Mouse (Mus musculus): ENCODE measurements around the gene 1700042G07Rik. TPM values are rescaled to one million over a fixed set of nuclear protein-coding genes. Genes with fewer than 3 reads are reported as not detected.
"Not testable (repeated sequence)": the region's sequence is repeated elsewhere in the genome, so short reads cannot be mapped to it uniquely, and the experiment has no call there.

1700042G07Rik gene
- total RNA-seq, 2 experiments from 2014 or later, result not detected

DNA sequence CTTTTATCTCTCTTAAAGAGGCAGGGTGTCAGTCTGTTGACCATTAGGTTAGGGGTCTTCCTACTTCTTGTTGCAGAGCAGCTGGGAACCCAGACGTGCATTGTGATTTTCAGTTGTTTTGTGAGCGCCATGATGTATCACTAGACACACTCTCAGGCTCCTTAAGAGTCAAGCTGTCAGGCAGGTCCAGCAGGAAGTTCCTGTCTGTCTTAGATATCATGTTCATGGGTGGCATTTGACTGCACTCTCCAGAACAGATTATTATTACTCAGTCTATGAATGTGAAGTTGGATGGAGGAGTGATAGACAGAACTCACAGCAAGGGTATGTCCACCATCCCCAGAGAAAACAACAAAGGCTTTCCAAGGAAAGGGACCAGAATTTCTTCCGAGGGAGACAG, 31.2 kb downstream of the 1700042G07Rik start:
- no peak for DNase-seq (ENCODE audit: low spot score)

DNA sequence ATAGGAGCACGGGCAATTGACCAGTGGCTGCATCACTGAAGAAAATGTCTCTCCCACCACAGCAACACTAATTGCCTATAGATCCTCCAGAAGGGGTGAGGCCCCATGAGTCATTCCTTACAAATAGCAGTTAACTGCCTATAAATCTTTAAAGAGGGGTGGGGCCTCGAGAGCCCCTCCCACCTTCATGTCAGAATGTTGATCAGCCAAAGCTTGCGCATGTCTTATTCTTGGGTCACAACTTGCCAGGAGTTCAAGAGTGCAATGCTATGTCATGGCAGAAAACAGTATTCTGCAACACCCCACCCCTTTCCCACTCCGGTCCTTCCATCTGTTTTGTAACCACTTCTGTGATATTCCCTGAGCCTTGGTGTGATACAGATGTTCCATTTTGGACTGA, 33.4 kb downstream of the 1700042G07Rik start:
- no peak for DNase-seq (ENCODE audit: low spot score)

DNA sequence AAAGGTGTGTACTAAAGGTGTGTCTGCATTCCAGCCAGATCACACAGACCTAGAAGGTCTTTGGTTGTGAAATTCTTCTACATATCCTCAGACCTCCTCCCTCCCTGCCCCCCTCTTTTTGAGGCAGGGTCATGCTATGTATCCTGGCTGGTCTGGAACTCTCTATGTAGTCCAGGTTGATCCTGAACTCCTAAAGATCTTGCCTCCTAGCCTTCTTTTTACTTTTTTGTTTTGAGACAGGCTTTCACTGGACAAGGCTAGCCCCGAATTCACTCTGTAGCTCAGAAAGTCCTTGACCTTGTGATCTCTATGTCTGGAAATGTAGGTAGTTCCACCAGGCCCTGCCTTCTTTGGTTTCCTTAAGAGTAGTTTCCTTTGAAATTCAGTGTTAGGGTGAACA, 35.7 kb downstream of the 1700042G07Rik start:
- no peak for DNase-seq (ENCODE audit: low spot score)

DNA sequence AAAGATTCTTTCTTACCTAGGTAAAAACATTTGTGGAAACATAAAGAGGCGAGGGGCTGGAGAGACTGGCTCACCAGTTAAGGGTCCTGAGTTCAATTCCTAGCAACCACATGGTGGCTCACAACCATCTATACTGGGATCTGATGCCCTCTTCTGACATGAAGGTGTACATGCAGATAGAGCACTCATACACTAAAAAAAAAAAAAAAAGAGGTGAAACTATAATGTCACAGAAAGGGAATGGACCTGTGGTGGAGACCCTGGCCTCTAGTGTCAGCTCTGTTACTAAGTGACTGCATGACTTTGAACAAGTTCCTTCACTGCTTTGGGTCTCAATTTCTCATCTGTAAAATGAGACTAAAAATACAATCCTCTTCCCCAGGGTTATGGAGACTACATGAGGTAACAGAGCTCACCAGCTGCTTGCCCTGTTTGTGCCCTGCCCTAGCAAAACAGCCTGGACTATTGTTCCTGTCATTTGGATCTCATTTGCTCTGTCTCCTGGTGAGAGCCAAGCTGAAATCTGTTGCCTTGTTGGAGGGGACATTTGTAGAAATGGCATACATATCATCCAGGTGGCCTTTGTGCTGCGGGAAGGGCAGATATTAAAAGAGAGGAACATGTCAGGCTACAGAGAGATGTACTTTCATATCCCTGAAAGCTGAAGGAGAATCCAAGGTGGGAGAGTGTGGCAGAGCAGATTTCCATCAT, 42.9 kb downstream of the 1700042G07Rik start:
- no peak for DNase-seq (ENCODE audit: low spot score)

DNA sequence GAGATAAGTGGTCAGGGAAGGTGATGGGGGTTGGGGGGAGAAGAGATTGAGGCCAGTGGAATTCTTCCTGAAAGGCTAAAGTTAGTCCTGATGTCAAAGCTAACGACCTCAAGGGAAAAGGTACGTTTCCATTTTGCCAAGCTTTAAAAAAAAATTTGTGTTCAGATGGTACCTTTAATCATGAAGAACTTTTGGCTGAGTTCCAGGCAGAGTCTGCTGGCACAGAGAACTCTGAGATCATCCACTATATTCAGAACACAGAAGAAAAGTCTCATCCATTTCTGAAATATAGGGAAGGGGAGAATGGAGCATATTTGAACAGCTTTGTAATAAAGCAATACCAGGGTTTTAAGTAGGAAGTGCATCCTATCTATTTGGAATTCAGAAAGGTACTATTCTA, 43.9 kb downstream of the 1700042G07Rik start:
- DNase-seq (ENCODE audit: low spot score), result no peak

DNA sequence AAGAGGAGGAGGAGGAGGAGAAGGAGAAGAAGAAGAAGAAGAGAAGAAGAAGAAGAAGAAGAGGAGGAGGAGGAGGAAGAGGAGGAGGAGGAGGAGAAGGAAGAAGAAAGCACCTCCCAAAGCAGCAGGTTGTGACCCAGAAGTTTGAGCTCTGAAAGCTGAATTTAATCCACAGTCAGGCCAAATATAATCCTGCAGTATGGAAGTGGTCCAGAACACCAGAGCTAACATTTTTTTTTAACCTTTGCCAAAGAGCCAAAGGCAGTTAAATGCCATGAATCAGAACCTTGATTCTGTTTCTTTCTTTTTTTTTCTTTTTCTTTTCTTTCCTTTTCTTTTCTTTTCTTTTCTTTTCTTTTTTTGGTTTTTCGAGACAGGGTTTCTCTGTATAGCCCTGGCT, 44.5 kb downstream of the 1700042G07Rik start:
- not testable (repeated sequence) for DNase-seq (ENCODE audit: low spot score)

DNA sequence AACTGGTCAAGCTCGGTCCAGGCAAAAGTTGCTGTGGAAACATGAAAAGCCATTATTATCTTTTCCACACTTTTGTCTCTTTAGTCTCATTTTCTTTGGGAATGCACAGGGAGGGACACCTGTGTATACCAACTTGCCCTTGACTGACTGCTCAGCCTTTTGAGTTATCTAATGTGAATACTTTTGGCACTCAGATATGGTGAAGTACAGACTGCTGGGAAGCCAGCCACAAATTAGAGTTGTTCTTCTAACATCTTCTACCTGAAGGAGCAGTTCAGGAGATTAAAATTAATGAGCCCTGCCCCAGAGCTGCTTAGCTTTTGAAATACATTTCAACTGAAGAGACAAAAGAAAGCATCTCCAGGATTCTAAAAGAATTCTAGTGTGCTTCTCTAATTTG, 45.9 kb downstream of the 1700042G07Rik start:
- DNase-seq (ENCODE audit: low spot score), result no peak

DNA sequence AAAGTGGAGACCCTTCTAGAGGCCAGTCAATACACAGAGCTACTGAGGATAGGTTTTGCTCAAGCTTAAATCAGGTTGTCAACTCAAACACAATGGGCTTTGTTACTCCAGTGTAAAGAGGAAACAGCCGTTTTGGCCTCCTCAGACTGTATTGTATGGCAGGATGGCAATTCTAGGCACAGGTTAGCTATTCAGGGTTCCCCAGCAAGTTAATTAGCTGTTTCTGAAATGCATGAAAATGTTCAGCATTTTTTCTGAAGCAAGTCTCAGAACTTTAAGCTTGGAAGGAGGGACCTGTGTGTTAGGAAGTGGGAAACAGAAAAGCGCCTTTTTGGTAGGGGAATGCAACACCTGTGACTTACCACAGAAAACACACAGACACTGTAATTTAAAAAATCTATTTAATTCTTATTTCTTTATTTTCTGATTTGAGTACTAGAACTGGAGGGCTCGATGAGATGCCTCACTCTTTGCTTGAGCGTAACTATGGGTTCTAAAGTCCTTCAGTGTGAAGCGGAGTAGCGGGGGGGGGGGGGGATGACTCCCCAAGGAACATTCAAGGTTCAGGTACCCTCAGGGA, 47.0 kb downstream of the 1700042G07Rik start:
- no peak for DNase-seq (ENCODE audit: low spot score)

DNA sequence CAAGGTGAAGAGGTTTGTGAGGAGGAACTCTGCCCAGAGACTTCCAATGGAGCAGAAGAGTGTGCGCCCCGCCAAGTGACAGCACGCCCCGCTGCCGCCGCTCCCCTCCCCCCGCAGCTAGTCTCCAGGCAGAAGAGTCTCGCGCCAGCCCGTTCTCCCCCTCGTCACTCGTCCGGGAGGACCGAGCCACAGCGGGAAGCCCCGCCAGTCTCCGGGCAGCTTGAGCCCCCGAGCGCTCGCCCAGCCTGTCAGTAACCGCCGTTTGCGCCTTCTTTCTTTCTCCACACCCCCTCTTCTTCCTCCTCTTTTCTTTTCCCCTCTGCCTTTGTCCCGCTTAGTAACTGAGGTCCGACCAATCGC, 47.6 kb downstream of the 1700042G07Rik start:
- no peak for DNase-seq (ENCODE audit: low spot score)

DNA sequence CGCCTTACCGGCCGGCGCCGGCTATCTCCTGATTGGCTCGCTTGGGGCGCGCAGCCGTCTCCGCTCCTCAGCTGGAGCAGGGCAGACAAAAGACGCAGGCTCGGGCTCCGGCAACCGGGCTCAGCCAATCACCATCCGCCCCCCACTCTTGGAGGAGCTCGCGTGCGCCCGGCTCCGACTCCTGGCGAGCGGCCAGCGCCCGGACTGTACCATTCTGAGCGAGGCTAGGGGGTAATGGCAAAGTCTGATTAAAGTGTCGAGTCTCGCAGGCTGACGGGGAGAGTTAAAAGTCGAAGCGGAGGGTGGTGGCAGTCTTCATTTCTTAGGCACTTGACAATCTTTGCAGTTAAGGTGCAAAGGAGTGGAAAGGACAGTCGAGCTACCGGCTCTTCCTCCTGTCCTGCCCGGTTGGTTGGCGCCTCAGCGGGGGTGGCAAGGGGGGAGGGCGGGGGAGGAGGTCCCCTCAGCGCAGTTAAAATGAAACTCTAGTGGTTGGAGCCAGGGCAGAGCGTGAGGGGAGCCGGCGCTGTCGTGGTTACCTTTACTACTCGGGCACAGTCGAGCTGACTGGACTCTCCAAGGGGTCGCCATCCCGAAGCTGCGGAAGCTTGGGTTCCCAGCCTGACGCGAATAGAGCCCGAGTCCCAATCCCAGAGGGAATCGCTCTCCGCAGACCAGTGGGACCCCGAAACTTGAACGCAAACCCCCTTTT, 48.1 kb downstream of the 1700042G07Rik start, which contains the start of gene Pik3r3:
TSS of gene Pik3r3 (plus strand) at position 479 of the 712 bp plus-strand sequence.
- peak; percentile 98 for DNase-seq (ENCODE audit: low spot score)

DNA sequence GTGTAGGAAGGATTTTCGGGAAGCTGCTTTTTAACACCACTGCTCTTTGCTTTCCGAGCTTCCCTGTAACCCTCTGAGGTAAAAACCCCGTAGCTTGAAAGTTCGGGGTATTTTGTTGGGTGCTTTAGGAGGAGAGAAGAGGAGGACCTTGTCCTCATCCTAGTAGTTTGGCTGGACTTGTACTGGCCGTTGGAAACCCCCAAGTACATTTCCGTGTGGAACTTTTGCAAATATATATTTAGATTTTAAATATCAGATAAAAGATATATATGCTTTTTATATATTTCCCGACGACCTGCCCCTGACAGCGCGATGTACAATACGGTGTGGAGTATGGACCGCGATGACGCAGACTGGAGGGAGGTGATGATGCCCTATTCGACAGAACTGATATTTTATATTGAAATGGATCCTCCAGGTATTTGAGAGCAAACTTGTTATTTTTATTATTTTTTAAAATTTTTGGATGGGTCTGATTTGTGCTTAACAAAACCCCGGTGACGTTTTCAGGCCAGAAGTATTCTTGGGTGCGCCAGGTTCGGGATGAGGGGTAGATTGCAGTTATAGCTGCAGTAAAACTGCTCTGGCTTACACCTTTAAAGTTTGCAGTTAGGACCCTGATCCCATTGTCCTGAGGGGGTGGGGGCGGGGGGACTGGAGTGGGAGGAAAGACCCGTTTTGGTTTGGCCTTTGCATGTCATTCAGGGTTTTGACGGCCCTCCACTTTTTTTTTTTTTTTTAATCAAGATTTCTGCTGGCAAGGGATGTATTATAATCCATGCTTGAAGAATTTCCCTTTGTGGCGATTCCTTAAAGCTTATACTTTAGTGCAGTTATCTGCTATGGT, 49.0 kb downstream of the 1700042G07Rik start:
- DNase-seq (ENCODE audit: low spot score), result no peak

DNA sequence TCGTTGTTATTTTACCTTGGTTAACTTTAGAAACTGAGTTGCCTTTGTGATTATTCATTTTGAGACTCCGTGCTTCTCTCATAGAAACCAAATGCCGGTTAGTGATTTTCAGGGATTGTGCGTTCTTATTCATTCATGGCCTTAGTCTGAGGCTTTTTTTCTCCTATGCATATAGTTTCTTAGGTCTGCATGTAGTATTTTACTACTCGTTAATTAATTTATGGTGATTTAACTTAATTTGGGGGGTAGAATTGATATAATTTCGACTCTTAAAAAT, 49.6 kb downstream of the 1700042G07Rik start:
- no peak for DNase-seq (ENCODE audit: low spot score)

Other genes starting within 250 kb of the 1700042G07Rik start
- not detected for gene Dmbx1, start 233.4 kb upstream of the 1700042G07Rik start, total RNA-seq (2021)
- under 1 TPM; 0.09 to 0.19 TPM for gene Faah, start 155.4 kb upstream of the 1700042G07Rik start, total RNA-seq (2021)
- 10 to 100 TPM; 13.2 to 14.2 TPM for gene Nsun4, start 119.5 kb upstream of the 1700042G07Rik start, total RNA-seq (2021)
- gene Uqcrh, start 98.3 kb upstream of the 1700042G07Rik start, total RNA-seq (2021), result 100 to 1,000 TPM; 730 to 801 TPM
- 10 to 100 TPM; 18.1 to 18.2 TPM for gene Lrrc41, start 98.1 kb upstream of the 1700042G07Rik start, total RNA-seq (2021)
- gene Rad54l, start 49.7 kb upstream of the 1700042G07Rik start, total RNA-seq (2021), result under 1 TPM; 0.28 to 0.71 TPM
- 10 to 100 TPM; 46.1 to 49.9 TPM for gene Pomgnt1, start 49.5 kb upstream of the 1700042G07Rik start, total RNA-seq (2021)
- gene Lurap1, start 22.0 kb upstream of the 1700042G07Rik start, total RNA-seq (2021), result 1 to 10 TPM; 5.6 to 5.8 TPM
- not detected for gene Tspan1, start 5.8 kb upstream of the 1700042G07Rik start, total RNA-seq (2021)
- gene Gm49337, start within 50 bp of the 1700042G07Rik start, total RNA-seq (2021), result under 1 TPM; 0.50 to 0.62 TPM
- gene Pik3r3, start 48.2 kb downstream of the 1700042G07Rik start, total RNA-seq (2021), result 1 to 10 TPM; 5.2 to 6.3 TPM